ENCODE assay signal across 9 mouse cellular contexts in genomic region chr7:44593775-44594174, GRCm38 (mm10). TPM values are rescaled to one million over a fixed set of nuclear protein-coding genes. Genes with fewer than 3 reads are reported as not detected.
A peak's percentile ranks its signal among the peaks of the same experiment; 100 is the strongest.
DNase-seq lines count a peak whose midpoint lies in the region; ATAC-seq and TF ChIP-seq lines count a peak whose summit lies in the region.
"Had no signal": no experiment of that assay in that cellular context is flagged by ENCODE, and none has a peak within 500 bp of the region (broad histone marks: within the 10 kb centered on the region; RNA-seq: fewer than 3 reads in every experiment).

No protein-coding gene starts in this region.

- peak overlapping the region; percentile 99 for H3K4me2 ChIP-seq in lung, embryonic 16.5 days (ENCODE audit: low read depth, low read length)

- in situ Hi-C loops in ES-E14 (cut with MboI; ENCODE audit: low sequenced_read_pairs in 2 of 2, unreplicated experiment in 2 of 2): no loop called here

- WGBS in hindbrain, embryonic 10.5 days: under 1% methylated on average over 22 of the region's 22 CpGs
- WGBS in lung, embryonic 16.5 days: 0% methylated on average over 22 of the region's 22 CpGs

- peak; percentile 77 for DNase-seq in ES-E14 (ENCODE audit: low read depth, low spot score)
- peak; percentile 95 for DNase-seq in cerebellum, adult 8-10 months
- peak; percentile 76 to 91 for DNase-seq in frontal cortex, adult 2 months (ENCODE audit: extremely low spot score in 1 of 2, low spot score in 1 of 2)
- DNase-seq in hindbrain, embryonic 10.5 days (ENCODE audit: low spot score): peak; percentile 95
- peak; percentile 61 for DNase-seq in layer of hippocampus, adult 9-10 months (ENCODE audit: low spot score)
- DNase-seq in ovary, postnatal 10 days (ENCODE audit: low spot score): peak; percentile 86
- peak; percentile 78 for DNase-seq in thymus, postnatal 0 days (ENCODE audit: low spot score)

- H3K36me3 ChIP-seq in ES-E14 (ENCODE audit: control insufficient read depth, insufficient read depth, low read length, poor library complexity, severe bottlenecking): peaks cover 19% of the 10 kb centered on the region
- peaks cover 12% of the 10 kb centered on the region for H3K36me3 ChIP-seq in hindbrain, embryonic 10.5 days
- H3K36me3 ChIP-seq in lung, embryonic 16.5 days (ENCODE audit: control insufficient read depth, insufficient read depth, low read length): no peaks in the 10 kb centered on the region

- peaks cover 52% of the 10 kb centered on the region for H3K27me3 ChIP-seq in hindbrain, embryonic 10.5 days (ENCODE audit: insufficient read depth, poor library complexity, severe bottlenecking)
- H3K27me3 ChIP-seq in lung, embryonic 16.5 days (ENCODE audit: control insufficient read depth, insufficient read depth, low read depth, low read length): peaks cover 41% of the 10 kb centered on the region

- no peaks in the 10 kb centered on the region for H3K9me3 ChIP-seq in ES-E14 (ENCODE audit: control insufficient read depth, insufficient read depth, low read depth, low read length)
- no peaks in the 10 kb centered on the region for H3K9me3 ChIP-seq in hindbrain, embryonic 10.5 days
- H3K9me3 ChIP-seq in lung, embryonic 16.5 days (ENCODE audit: control insufficient read depth, low read length): no peaks in the 10 kb centered on the region

- peak; percentile 29 for ATAC-seq in lung, embryonic 16.5 days (ENCODE audit: low read depth)

- no peak overlapping the region for H3K27ac ChIP-seq in ES-E14 (ENCODE audit: insufficient read depth, low read depth, low read length, poor library complexity, severe bottlenecking)
- H3K27ac ChIP-seq in hindbrain, embryonic 10.5 days: peak overlapping the region; percentile 75
- no peak overlapping the region for H3K27ac ChIP-seq in lung, embryonic 16.5 days (ENCODE audit: low read length)

- H3K4me1 ChIP-seq in ES-E14 (ENCODE audit: control insufficient read depth in 2 of 2, insufficient read depth in 2 of 2, low read length in 2 of 2, poor library complexity in 1 of 2): peaks cover 6 to 30% of the 10 kb centered on the region in 2 experiments; a peak in 3 of 4 replicates
- peaks cover 67% of the 10 kb centered on the region for H3K4me1 ChIP-seq in hindbrain, embryonic 10.5 days (replicated peaks)
- H3K4me1 ChIP-seq in lung, embryonic 16.5 days (replicated peaks; ENCODE audit: control insufficient read depth, insufficient read depth, low read length): peaks cover 37% of the 10 kb centered on the region

- H3K9ac ChIP-seq in ES-E14 (ENCODE audit: insufficient read depth, low read depth, low read length, poor library complexity, severe bottlenecking): no peak overlapping the region
- no peak overlapping the region for H3K9ac ChIP-seq in lung, embryonic 16.5 days (ENCODE audit: low read length)

- peak overlapping the region; percentile 12 to 36; a peak in 3 of 4 replicates for H3K4me3 ChIP-seq in ES-E14 (ENCODE audit: insufficient read depth in 1 of 2, low read depth in 1 of 2, low read length in 2 of 2, poor library complexity in 1 of 2, severe bottlenecking in 1 of 2)
- peak overlapping the region; percentile 67 for H3K4me3 ChIP-seq in hindbrain, embryonic 10.5 days
- peak overlapping the region; percentile 62 for H3K4me3 ChIP-seq in lung, embryonic 16.5 days (ENCODE audit: low read length)

TF ChIP-seq in ES-E14, 5 proteins besides CTCF, POLR2A, EP300 and RAD21:
- TF ChIP-seq ZNF384 (IDR thresholded peaks at IDR 0.05; ENCODE audit: low read depth, low read length) (no peak), CHD2 (IDR thresholded peaks at IDR 0.05; ENCODE audit: low read depth, low read length) (peak; percentile 57; the same call in 1 of the 2 replicates), ZC3H11A (IDR thresholded peaks at IDR 0.05; ENCODE audit: borderline replicate concordance, low read depth, low read length) (no peak), MAFK (IDR thresholded peaks at IDR 0.05; ENCODE audit: insufficient read depth, low read depth, low read length) (no peak)
TF ChIP-seq in ES-E14: peak in this region for 1.

RNA-seq across cellular contexts. Expression of gene Kcnc3, which starts 3.3 kb away (rescaled TPM):
- total RNA-seq in ES-E14 (2012; rRNA removed): 9.5 and 12.4 TPM in 2 replicates
- 47.9 and 49.9 TPM in 2 replicates for polyA plus RNA-seq in frontal cortex, adult 2 months (2012; rRNA removed)
- 1.3 and 1.5 TPM in 2 replicates for polyA plus RNA-seq in hindbrain, embryonic 10.5 days (2016; fragmentation: Nextera tagmentation; extraction: Ambion mirVana)
- polyA plus RNA-seq in lung, embryonic 16.5 days (2015; fragmentation: Nextera tagmentation; extraction: Ambion mirVana): 1.5 and 2.1 TPM in 2 replicates
- polyA plus RNA-seq in thymus, postnatal 0 days (2015; fragmentation: Nextera tagmentation; extraction: Ambion mirVana): 0.03 TPM in 1 of 2 replicates, not detected in the other
- total RNA-seq: MEL had no signal

RNA-seq across cellular contexts. Expression of gene Napsa, which starts 21.6 kb away (rescaled TPM):
- 13.7 and 52.5 TPM in 2 replicates for total RNA-seq in ES-E14 (2012; rRNA removed)
- polyA plus RNA-seq in frontal cortex, adult 2 months (2012; rRNA removed): 0.40 and 0.54 TPM in 2 replicates
- 0.38 and 0.86 TPM in 2 replicates for polyA plus RNA-seq in hindbrain, embryonic 10.5 days (2016; fragmentation: Nextera tagmentation; extraction: Ambion mirVana)
- 93.0 and 140 TPM in 2 replicates for polyA plus RNA-seq in lung, embryonic 16.5 days (2015; fragmentation: Nextera tagmentation; extraction: Ambion mirVana)
- polyA plus RNA-seq in thymus, postnatal 0 days (2015; fragmentation: Nextera tagmentation; extraction: Ambion mirVana): 11.1 and 11.3 TPM in 2 replicates
- total RNA-seq: MEL had no signal

RNA-seq across cellular contexts. Expression of gene Nr1h2, which starts 40.0 kb away (rescaled TPM):
- total RNA-seq in ES-E14 (2012; rRNA removed): 78.5 and 144 TPM in 2 replicates
- 82.9 and 90.2 TPM in 2 replicates for polyA plus RNA-seq in frontal cortex, adult 2 months (2012; rRNA removed)
- polyA plus RNA-seq in hindbrain, embryonic 10.5 days (2016; fragmentation: Nextera tagmentation; extraction: Ambion mirVana): 83.2 and 94.9 TPM in 2 replicates
- polyA plus RNA-seq in lung, embryonic 16.5 days (2015; fragmentation: Nextera tagmentation; extraction: Ambion mirVana): 86.2 and 87.0 TPM in 2 replicates
- 96.9 and 101 TPM in 2 replicates for polyA plus RNA-seq in thymus, postnatal 0 days (2015; fragmentation: Nextera tagmentation; extraction: Ambion mirVana)

RNA-seq across cellular contexts. Expression of gene Pold1, which starts 45.1 kb away (rescaled TPM):
- total RNA-seq in ES-E14 (2012; rRNA removed): 108 and 156 TPM in 2 replicates
- 14.9 and 15.3 TPM in 2 replicates for polyA plus RNA-seq in frontal cortex, adult 2 months (2012; rRNA removed)
- polyA plus RNA-seq in hindbrain, embryonic 10.5 days (2016; fragmentation: Nextera tagmentation; extraction: Ambion mirVana): 133 and 161 TPM in 2 replicates
- 100 and 109 TPM in 2 replicates for polyA plus RNA-seq in lung, embryonic 16.5 days (2015; fragmentation: Nextera tagmentation; extraction: Ambion mirVana)
- polyA plus RNA-seq in thymus, postnatal 0 days (2015; fragmentation: Nextera tagmentation; extraction: Ambion mirVana): 104 and 118 TPM in 2 replicates

Comparison
In these comparisons a context has a peak if more than half of its experiments do, and no peak if none do; other contexts are left out.
1. RNA of gene Kcnc3, which starts 3.3 kb away (polyA plus RNA-seq): 47.9 to 49.9 TPM in frontal cortex, adult 2 months; 1.5 to 2.1 TPM in lung, embryonic 16.5 days, 1.3 to 1.5 TPM in hindbrain, embryonic 10.5 days and 0.03 TPM in thymus, postnatal 0 days; every median in the first group is over 10 times any median in the second.
2. Peak in every context shown above with its lines, with median percentiles within 50 percentile points of each other: DNase-seq and H3K4me3 ChIP-seq.